Mouse (Mus musculus) gonadal fat pad, adult 2 months (tissue): Measurements from ENCODE around the gene Gm6899. TPM values are rescaled to one million over a fixed set of nuclear protein-coding genes. Genes with fewer than 3 reads are reported as not detected.

Experiments
- DNase-seq: peaks from one replicate; pipeline ENCODE4 v3.0.0-alpha.2; 2012; ENCODE audit warnings: low read depth
- polyA plus RNA-seq: library from polyadenylated mRNA; depleted of rRNA; stranded (reverse); fragments of >200 nt; gene quantifications from 2 replicates; pipeline ENCODE4 v1.2.3, GENCODE M21; 2012; rRNA removed

Gene Gm6899
- polyA plus RNA-seq, 1 experiment, result not detected

GRCm38 (mm10) chr11:26642141-26642540 is 49.1 kb downstream of the Gm6899 start:
- DNase-seq, result no peak

Other genes with a start within 250 kb of the Gm6899 start
- gene Fancl, start 207.1 kb upstream of the Gm6899 start, polyA plus RNA-seq, result 3.5 and 4.0 TPM in 2 replicates
- 1.9 and 2.5 TPM in 2 replicates for gene Vrk2, start 758 bp downstream of the Gm6899 start, polyA plus RNA-seq